Mouse (Mus musculus) c-Kit-positive CD71-positive TER-119-positive erythroid progenitor cells, embryonic 14.5 days (primary cell): Measurements from ENCODE around the gene Tas2r126.
"Not testable (repeated sequence)": the region's sequence is repeated elsewhere in the genome, so short reads cannot be mapped to it uniquely, and the experiment has no call there.

Source experiments
- DNase-seq: peaks from one replicate; pipeline ENCODE4 v3.0.0-alpha.2; 2013; ENCODE audit warnings: low spot score

Tas2r126 gene

GRCm38 (mm10) chr6:42434446-42434845, at the start of gene Tas2r126:
Gene Tas2r126 (plus strand): TSS chr6:42434535.
- DNase-seq: no peak

DNA sequence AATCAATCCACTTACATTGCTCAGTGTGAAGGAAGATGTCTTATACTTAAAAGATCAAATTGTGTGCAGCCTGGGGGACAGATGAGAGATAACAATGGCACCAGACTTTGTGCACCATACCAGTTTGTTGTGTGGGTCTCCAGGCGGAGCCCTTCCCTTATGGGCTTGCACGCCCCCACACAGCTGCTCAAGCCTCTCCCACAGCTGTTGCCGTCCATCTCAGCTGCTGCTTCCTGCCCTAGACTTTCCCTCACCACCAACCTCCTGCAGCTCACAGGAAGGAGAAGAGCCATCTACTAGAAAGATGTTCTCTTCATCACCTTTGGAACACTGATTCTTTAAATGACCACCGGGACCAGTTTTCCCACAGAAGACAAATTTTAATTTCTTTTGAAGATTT, 48.7 kb upstream of the Tas2r126 start:
- no peak for DNase-seq

DNA sequence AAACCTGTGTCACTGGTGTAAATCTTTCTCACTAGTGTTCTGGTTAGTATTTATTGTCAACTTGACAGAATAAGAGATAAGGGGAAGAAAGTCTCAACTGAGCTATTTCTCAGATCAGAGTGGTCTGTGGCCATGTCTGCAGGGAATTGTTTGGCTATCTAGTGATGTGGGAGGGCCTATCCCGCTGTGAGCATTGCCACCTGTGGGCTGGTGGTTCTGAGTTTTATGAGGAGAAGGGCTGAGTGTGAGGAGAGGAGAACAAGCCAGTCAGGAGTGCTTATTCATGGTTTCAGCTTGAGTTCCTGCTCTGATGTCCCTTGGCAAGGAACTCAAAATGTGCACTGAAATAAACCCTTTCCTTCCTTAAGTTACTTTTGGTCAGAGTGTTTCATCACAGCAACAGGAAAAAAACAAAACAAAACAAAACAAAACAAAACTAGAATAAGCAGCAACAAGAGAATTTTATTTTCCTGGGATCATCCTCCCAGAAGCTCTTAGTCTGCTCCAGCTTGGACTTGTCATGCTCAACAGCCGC, 42.5 kb upstream of the Tas2r126 start:
- DNase-seq: no peak

GRCm38 (mm10) chr6:42395960-42396809, 38.1 kb upstream of the Tas2r126 start:
- DNase-seq: no peak

GRCm38 (mm10) chr6:42397041-42397657, 37.2 kb upstream of the Tas2r126 start:
- no peak for DNase-seq

GRCm38 (mm10) chr6:42398285-42398684, 36.0 kb upstream of the Tas2r126 start:
- DNase-seq: no peak

GRCm38 (mm10) chr6:42398998-42399397, 35.3 kb upstream of the Tas2r126 start:
- DNase-seq: no peak

DNA sequence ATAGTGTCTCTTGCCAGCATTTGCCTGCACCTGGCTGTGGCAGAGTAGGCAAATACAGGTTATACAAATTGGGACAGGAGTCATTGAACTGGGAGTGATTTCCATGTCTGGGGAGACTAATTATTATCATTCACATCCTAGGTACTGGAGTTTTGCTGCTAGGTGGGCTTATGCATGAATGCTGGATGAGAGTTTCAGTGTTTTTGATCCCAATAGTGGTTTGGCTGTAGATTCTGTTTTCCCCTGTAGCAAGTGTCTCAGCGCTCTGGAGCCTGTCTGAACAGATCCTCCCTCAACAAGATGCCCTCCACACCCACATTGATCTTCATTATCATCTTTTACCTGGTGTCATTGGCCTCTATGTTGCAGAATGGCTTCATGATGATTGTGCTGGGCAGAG, 34.4 kb upstream of the Tas2r126 start, which contains the start of gene Tas2r143:
Gene Tas2r143 (plus strand): TSS at position 301 of the 400 bp plus-strand sequence.
- no peak for DNase-seq

GRCm38 (mm10) chr6:42405134-42405533, 29.2 kb upstream of the Tas2r126 start, which contains the start of gene Tas2r135:
Gene Tas2r135 (plus strand): TSS chr6:42405434.
- no peak for DNase-seq

DNA sequence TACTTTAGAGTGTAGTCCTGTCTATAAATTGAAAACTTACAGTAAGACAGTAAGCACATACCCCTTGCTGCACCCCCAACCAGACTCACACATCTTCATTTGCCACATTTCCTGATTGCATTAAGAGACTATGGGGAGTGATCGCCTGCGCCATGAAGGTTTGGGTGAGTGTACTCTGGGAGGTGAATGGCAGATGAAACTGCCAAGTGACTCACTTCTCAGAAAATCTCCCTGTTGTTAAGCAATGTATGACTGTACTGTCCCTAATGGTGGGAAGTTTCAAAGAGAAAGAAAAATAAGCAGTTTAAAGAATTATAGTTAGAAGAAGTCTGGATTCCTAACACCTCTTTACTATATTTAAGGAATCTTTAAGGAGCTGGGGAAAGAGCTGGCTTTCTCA, 14.9 kb upstream of the Tas2r126 start:
- DNase-seq: no peak

DNA sequence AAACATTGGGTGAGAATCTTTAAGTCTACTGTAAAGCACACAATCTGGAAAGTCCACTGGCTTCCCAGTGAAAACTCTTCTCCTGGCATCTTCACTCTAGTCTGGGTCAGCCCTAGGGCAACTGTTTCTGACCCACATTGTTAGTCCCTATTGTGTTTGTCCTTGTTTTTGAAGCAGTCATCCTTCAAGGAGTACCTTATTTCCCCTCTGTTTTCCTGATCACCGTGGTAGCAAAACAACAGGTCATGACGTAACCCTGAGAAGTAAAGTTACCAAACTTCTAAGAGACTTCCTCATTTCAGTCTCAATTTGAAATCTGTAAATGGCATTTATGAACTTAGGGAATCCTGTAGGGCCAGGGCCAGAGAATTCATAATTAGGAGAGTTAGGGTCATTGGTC, 12.9 kb upstream of the Tas2r126 start:
- DNase-seq: no peak

DNA sequence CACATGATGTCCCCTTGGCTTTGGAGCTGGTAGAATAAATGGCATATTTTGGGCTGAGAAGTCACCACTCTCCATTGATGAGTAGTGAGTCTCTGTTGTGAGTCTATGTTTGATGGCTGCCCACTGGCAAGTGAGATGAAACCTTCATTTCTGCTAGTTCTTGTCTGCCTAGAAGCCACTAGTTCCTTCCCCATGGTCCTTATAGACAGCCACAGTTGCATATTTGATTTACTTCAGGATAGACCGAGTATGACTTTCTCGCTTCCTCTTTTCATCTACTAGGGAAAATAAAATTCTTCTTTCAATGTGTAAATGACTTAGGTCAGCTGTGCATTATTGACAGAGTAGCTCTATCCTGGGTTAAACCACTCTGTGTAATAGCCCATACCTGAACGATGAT, 9.9 kb upstream of the Tas2r126 start:
- DNase-seq: no peak

- DNase-seq: no peak
Measured at GRCm38 (mm10) chr6:42426337-42426736, 8.0 kb upstream of the Tas2r126 start.

DNA sequence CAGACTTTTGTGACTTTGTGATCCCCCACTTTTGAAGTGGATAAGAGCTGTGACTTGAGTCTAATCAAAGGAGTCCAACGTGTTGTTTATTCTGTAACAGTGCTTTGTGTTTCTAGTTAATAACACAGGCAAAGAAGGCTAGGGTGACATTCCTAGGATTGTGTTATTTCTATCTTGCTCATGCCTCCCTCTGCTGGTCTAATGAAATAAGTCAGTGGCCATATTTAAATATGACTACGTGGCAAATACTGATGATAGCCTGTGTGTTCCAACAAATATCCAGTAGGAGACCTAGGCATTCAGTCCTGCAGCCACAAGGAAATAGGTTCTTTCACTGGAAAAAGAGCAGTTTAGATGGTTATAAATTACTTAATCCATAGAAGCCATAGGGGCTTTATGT, 781 bp upstream of the Tas2r126 start:
- DNase-seq: no peak

GRCm38 (mm10) chr6:42435490-42435889, 1.2 kb downstream of the Tas2r126 start:
- no peak for DNase-seq

- DNase-seq: no peak
Measured at GRCm38 (mm10) chr6:42441395-42441794, 7.1 kb downstream of the Tas2r126 start.

DNA sequence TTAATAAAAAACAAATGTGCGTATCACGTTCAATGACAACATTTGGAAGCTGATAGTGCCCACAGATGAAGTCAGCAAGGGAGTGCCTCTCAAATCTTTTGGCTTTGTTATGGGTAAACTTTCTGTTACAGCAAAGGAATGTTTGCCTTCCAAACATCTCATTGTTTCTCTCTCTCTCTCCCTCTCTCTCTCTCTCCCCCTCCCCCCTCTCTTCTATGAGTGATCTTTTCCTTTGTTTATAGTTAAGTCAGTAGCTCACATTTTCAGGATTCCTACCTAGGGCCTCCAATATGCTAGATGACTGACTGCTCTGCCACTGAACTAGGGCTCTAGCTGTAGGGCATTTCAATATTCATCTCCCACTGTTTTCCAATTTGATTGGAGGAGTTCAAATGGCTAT, 10.2 kb downstream of the Tas2r126 start:
- DNase-seq: no peak

- no peak for DNase-seq
Measured at GRCm38 (mm10) chr6:42447381-42447780, 13.0 kb downstream of the Tas2r126 start.

- DNase-seq: no peak
Measured at GRCm38 (mm10) chr6:42465096-42465495, 30.8 kb downstream of the Tas2r126 start, which contains the start of gene Olfr458. Gene Olfr458 (minus strand): TSS chr6:42465196.

DNA sequence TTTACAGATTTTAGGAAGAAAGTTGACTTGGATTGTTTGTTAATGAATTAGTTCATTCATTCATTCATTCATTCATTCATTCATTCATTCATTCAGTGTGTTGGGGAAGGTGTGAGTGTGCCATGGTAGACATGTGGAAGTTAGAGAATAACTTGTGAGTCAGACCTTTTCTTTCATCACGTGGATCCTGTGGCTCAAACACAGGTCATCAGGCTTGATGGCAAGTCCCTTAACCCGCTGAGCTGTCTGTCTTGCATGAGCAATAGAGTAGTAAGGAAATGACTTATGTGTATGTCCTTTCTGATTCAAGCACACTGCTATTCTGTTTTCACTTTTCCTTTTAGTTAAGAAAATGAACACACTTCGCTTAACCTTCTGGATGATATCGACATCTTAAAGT, 36.2 kb downstream of the Tas2r126 start:
- no peak for DNase-seq

DNA sequence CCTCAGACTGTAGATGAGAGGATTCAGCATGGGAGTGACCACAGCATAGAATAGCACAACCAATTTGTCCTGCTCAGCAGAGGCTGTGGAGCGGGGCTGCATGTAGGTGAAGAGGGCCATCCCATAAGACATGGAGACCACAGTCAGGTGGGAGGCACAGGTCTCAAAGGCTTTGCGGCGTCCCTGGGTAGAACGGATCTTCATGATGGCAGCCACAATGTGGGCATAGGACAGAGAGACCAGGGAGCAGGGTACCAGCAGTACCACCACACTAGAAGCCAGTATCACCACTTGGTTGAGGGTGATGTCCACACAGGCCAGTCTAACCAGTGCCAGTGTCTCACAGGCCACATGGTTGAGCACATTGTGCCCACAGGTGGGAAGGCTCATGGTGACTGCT, 37.0 kb downstream of the Tas2r126 start:
- DNase-seq: not testable (repeated sequence)

DNA sequence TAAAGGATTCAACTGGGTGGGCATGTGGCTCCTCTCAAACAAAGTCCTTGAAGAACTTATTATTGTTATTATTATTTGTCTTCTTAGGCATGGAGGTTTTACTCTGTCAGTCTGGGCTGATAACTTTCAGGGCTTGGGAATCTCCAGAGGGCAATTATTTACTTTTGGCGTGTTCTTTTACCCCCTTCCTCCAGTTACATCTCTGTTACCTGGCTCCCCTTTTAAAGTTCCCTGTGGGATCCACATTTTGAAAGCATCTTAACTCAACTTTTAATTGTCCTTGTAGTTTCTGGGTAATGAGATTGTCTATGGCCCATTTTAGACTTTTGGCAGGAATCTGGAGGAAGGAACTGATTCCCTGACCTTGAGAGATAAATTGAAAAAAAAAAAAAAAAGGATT, 41.9 kb downstream of the Tas2r126 start, which contains the start of gene Olfr457:
Gene Olfr457 (minus strand): TSS at position 101 of the 400 bp plus-strand sequence.
- DNase-seq: no peak

GRCm38 (mm10) chr6:42484633-42485032, 50.3 kb downstream of the Tas2r126 start:
- no peak for DNase-seq
